Mouse (Mus musculus): ENCODE data around the gene Tfr2. TPM values are rescaled to one million over a fixed set of nuclear protein-coding genes. Genes with fewer than 3 reads are reported as not detected.

Tfr2 gene
- polyA plus RNA-seq, 1 experiment from 2014 or later = 0.50 TPM

- H3K4me2 ChIP-seq (replicated peaks; ENCODE audit: low read depth) = peak within 1 kb of the TSS; percentile 71
- peak within 1 kb of the TSS; percentile 72 for H3K4me3 ChIP-seq (ENCODE audit: low read depth, low read length)
- ATAC-seq = peak; percentile 85
- WGBS = under 1% methylated on average over 37 of the region's 40 CpGs
- H3K9ac ChIP-seq (ENCODE audit: low read depth, low read length) = peak within 1 kb of the TSS; percentile 64
- H3K27me3 ChIP-seq (replicated peaks; ENCODE audit: control insufficient read depth, insufficient read depth, low read length) = no peaks in the 10 kb centered on the region
- H3K9me3 ChIP-seq (ENCODE audit: control insufficient read depth) = no peaks in the 10 kb centered on the region
- 0 out of 2 replicates have a peak, but pooled peaks cover 9% of the 10 kb centered on the region for H3K4me1 ChIP-seq (replicated peaks; ENCODE audit: control insufficient read depth, insufficient read depth, low read length)
- H3K36me3 ChIP-seq (ENCODE audit: control insufficient read depth, insufficient read depth) = peaks cover 21% of the 10 kb centered on the region
- peak within 1 kb of the TSS; percentile 83 for H3K27ac ChIP-seq (ENCODE audit: low read depth, low read length)
- TF ChIP-seq CTCF (IDR thresholded peaks at IDR 0.05; ENCODE audit: low read depth) = no peak
Observed at GRCm38 (mm10) chr5:137533117-137533827, 36.4 kb upstream of the Tfr2 start, which contains the start of the genes Epo and Gnb2. Gene Epo (minus strand): TSS chr5:137533242. Gene Gnb2 (minus strand): TSS chr5:137533510.

- 92% methylated on average over 3 of the region's 3 CpGs for WGBS
- Histone ChIP-seq H3K36me3 (ENCODE audit: control insufficient read depth, insufficient read depth) (peaks cover 6% of the 10 kb centered on the region; the same call in 1 of the 2 replicates), H3K27ac (ENCODE audit: low read depth, low read length) (peak overlapping the region; percentile 3; the same call in 1 of the 2 replicates), H3K4me2 (replicated peaks; ENCODE audit: low read depth) (no peak overlapping the region), H3K4me1 (replicated peaks; ENCODE audit: control insufficient read depth, insufficient read depth, low read length) (0 out of 2 replicates have a peak, but pooled peaks cover 9% of the 10 kb centered on the region), H3K27me3 (replicated peaks; ENCODE audit: control insufficient read depth, insufficient read depth, low read length) (no peaks in the 10 kb centered on the region), H3K4me3 (ENCODE audit: low read depth, low read length) (no peak overlapping the region), H3K9ac (ENCODE audit: low read depth, low read length) (no peak overlapping the region), H3K9me3 (ENCODE audit: control insufficient read depth) (no peaks in the 10 kb centered on the region)
- ATAC-seq = no peak
- no peak for TF ChIP-seq CTCF (IDR thresholded peaks at IDR 0.05; ENCODE audit: low read depth)
Observed at GRCm38 (mm10) chr5:137534762-137535161, 34.9 kb upstream of the Tfr2 start.

GRCm38 (mm10) chr5:137535318-137535717 is 34.3 kb upstream of the Tfr2 start:
- no peaks in the 10 kb centered on the region for H3K27me3 ChIP-seq (replicated peaks; ENCODE audit: control insufficient read depth, insufficient read depth, low read length)
- no peak overlapping the region for H3K27ac ChIP-seq (ENCODE audit: low read depth, low read length)
- no peak overlapping the region for H3K9ac ChIP-seq (ENCODE audit: low read depth, low read length)
- 37% methylated on average over 9 of the region's 9 CpGs for WGBS
- H3K4me2 ChIP-seq (replicated peaks; ENCODE audit: low read depth) = peak overlapping the region; percentile 38
- no peaks in the 10 kb centered on the region for H3K9me3 ChIP-seq (ENCODE audit: control insufficient read depth)
- 0 out of 2 replicates have a peak, but pooled peaks cover 5% of the 10 kb centered on the region for H3K4me1 ChIP-seq (replicated peaks; ENCODE audit: control insufficient read depth, insufficient read depth, low read length)
- ATAC-seq = no peak
- H3K36me3 ChIP-seq (ENCODE audit: control insufficient read depth, insufficient read depth) = peaks cover under 1% of the 10 kb centered on the region; the same call in 1 of the 2 replicates
- TF ChIP-seq CTCF (IDR thresholded peaks at IDR 0.05; ENCODE audit: low read depth) = no peak
- H3K4me3 ChIP-seq (ENCODE audit: low read depth, low read length) = no peak overlapping the region

- 60% methylated on average over 4 of the region's 4 CpGs for WGBS
- Histone ChIP-seq H3K4me3 (ENCODE audit: low read depth, low read length) (no peak overlapping the region), H3K4me2 (replicated peaks; ENCODE audit: low read depth) (no peak overlapping the region), H3K4me1 (replicated peaks; ENCODE audit: control insufficient read depth, insufficient read depth, low read length) (0 out of 2 replicates have a peak, but pooled peaks cover 3% of the 10 kb centered on the region), H3K9me3 (ENCODE audit: control insufficient read depth) (no peaks in the 10 kb centered on the region), H3K27ac (ENCODE audit: low read depth, low read length) (no peak overlapping the region), H3K9ac (ENCODE audit: low read depth, low read length) (no peak overlapping the region), H3K27me3 (replicated peaks; ENCODE audit: control insufficient read depth, insufficient read depth, low read length) (no peaks in the 10 kb centered on the region), H3K36me3 (ENCODE audit: control insufficient read depth, insufficient read depth) (no peaks in the 10 kb centered on the region)
- ATAC-seq = no peak
- TF ChIP-seq CTCF (IDR thresholded peaks at IDR 0.05; ENCODE audit: low read depth) = no peak
Observed at GRCm38 (mm10) chr5:137537461-137537860, 32.2 kb upstream of the Tfr2 start.

- no peak overlapping the region for H3K4me2 ChIP-seq (replicated peaks; ENCODE audit: low read depth)
- 58% methylated on average over 7 of the region's 7 CpGs for WGBS
- H3K9ac ChIP-seq (ENCODE audit: low read depth, low read length) = no peak overlapping the region
- no peaks in the 10 kb centered on the region for H3K9me3 ChIP-seq (ENCODE audit: control insufficient read depth)
- no peaks in the 10 kb centered on the region for H3K36me3 ChIP-seq (ENCODE audit: control insufficient read depth, insufficient read depth)
- 0 out of 2 replicates have a peak, but pooled peaks cover 3% of the 10 kb centered on the region for H3K4me1 ChIP-seq (replicated peaks; ENCODE audit: control insufficient read depth, insufficient read depth, low read length)
- H3K27me3 ChIP-seq (replicated peaks; ENCODE audit: control insufficient read depth, insufficient read depth, low read length) = no peaks in the 10 kb centered on the region
- no peak overlapping the region for H3K4me3 ChIP-seq (ENCODE audit: low read depth, low read length)
- 0 out of 2 replicates have a peak, but pooled peaks have one; percentile 31 for ATAC-seq
- H3K27ac ChIP-seq (ENCODE audit: low read depth, low read length) = no peak overlapping the region
- no peak for TF ChIP-seq CTCF (IDR thresholded peaks at IDR 0.05; ENCODE audit: low read depth)
Observed at GRCm38 (mm10) chr5:137539291-137539801, 30.3 kb upstream of the Tfr2 start.

- TF ChIP-seq CTCF (IDR thresholded peaks at IDR 0.05; ENCODE audit: low read depth) = no peak
- H3K4me3 ChIP-seq (ENCODE audit: low read depth, low read length) = no peak overlapping the region
- ATAC-seq = no peak
- H3K27me3 ChIP-seq (replicated peaks; ENCODE audit: control insufficient read depth, insufficient read depth, low read length) = no peaks in the 10 kb centered on the region
- H3K36me3 ChIP-seq (ENCODE audit: control insufficient read depth, insufficient read depth) = no peaks in the 10 kb centered on the region
- no peaks in the 10 kb centered on the region for H3K4me1 ChIP-seq (replicated peaks; ENCODE audit: control insufficient read depth, insufficient read depth, low read length)
- H3K9ac ChIP-seq (ENCODE audit: low read depth, low read length) = no peak overlapping the region
- no peak overlapping the region for H3K4me2 ChIP-seq (replicated peaks; ENCODE audit: low read depth)
- H3K9me3 ChIP-seq (ENCODE audit: control insufficient read depth) = no peaks in the 10 kb centered on the region
- no peak overlapping the region for H3K27ac ChIP-seq (ENCODE audit: low read depth, low read length)
- WGBS = 70% methylated on average over 6 of the region's 6 CpGs
Observed at GRCm38 (mm10) chr5:137540991-137541390, 28.6 kb upstream of the Tfr2 start.
